Mouse (Mus musculus) embryonic facial prominence, embryonic 12.5 days (tissue): Measurements from ENCODE around the gene Cngb1. TPM values are rescaled to one million over a fixed set of nuclear protein-coding genes. Genes with fewer than 3 reads are reported as not detected.

ENCODE experiments used
- polyA plus RNA-seq: library from polyadenylated mRNA; unstranded; fragments of >200 nt; fragmentation: Nextera tagmentation; extraction: Ambion mirVana; gene quantifications from 2 replicates; pipeline ENCODE4 v1.2.1, GENCODE M21; 2016

Gene Cngb1
- polyA plus RNA-seq, 1 experiment from 2014 or later: 0.17 TPM

Other genes with a start within 250 kb of the Cngb1 start
- gene Katnb1, start 225.4 kb downstream of the Cngb1 start, polyA plus RNA-seq: 28.9 and 30.9 TPM in 2 replicates
- gene Kifc3, start 103.8 kb downstream of the Cngb1 start, polyA plus RNA-seq: 11.7 and 15.1 TPM in 2 replicates
- 0.99 TPM in 1 of 2 replicates, not detected in the other for gene Tepp, start 4.0 kb upstream of the Cngb1 start, polyA plus RNA-seq
- gene Zfp319, start 25.4 kb upstream of the Cngb1 start, polyA plus RNA-seq: 14.2 and 14.4 TPM in 2 replicates
- 44.8 and 48.2 TPM in 2 replicates for gene Usb1, start 25.7 kb upstream of the Cngb1 start, polyA plus RNA-seq
- 17.6 and 17.9 TPM in 2 replicates for gene Mmp15, start 45.7 kb upstream of the Cngb1 start, polyA plus RNA-seq
- gene Cfap20, start 128.3 kb upstream of the Cngb1 start, polyA plus RNA-seq: 148 and 152 TPM in 2 replicates
- gene Csnk2a2, start 183.5 kb upstream of the Cngb1 start, polyA plus RNA-seq: 12.2 and 12.9 TPM in 2 replicates
- 0.20 and 0.29 TPM in 2 replicates for gene Ccdc113, start 227.5 kb upstream of the Cngb1 start, polyA plus RNA-seq